Mouse (Mus musculus) frontal cortex, postnatal 10 days (tissue): ENCODE results near the gene Asxl1.
A peak's percentile ranks its signal among the peaks of the same experiment; 100 is the strongest.

Experiments used
- DNase-seq, 2 experiments: peaks; one replicate each; pipeline ENCODE4 v3.0.0; 2022; ENCODE audit warnings: low spot score in 2 of 2, mixed read lengths in 1 of 2

Gene Asxl1

GRCm38 (mm10) chr2:153443434-153444240 lies 98.0 kb downstream of the Asxl1 start:
- DNase-seq: peak in 1 of 2 experiments; percentile 63

- peak; percentile 43 to 44 for DNase-seq
Observed at GRCm38 (mm10) chr2:153444254-153445136, 98.9 kb downstream of the Asxl1 start.

GRCm38 (mm10) chr2:153445137-153446016 lies 99.7 kb downstream of the Asxl1 start:
- DNase-seq: peak in 1 of 2 experiments; percentile 43

GRCm38 (mm10) chr2:153446017-153446408 lies 100.4 kb downstream of the Asxl1 start:
- DNase-seq: no peak

- DNase-seq: no peak
Observed at GRCm38 (mm10) chr2:153446476-153446875, 100.8 kb downstream of the Asxl1 start.

GRCm38 (mm10) chr2:153447719-153448118 lies 102.1 kb downstream of the Asxl1 start:
- no peak for DNase-seq

GRCm38 (mm10) chr2:153448519-153448918 lies 102.9 kb downstream of the Asxl1 start:
- no peak for DNase-seq
